Mouse (Mus musculus) urinary bladder, adult 2 months (tissue): ENCODE data around the gene Tcf12. TPM values are rescaled to one million over a fixed set of nuclear protein-coding genes. Genes with fewer than 3 reads are reported as not detected.

Experiments
- DNase-seq: peaks from one replicate; pipeline ENCODE4 v3.0.0; 2022; ENCODE audit warnings: low spot score
- polyA plus RNA-seq: library from polyadenylated mRNA; depleted of rRNA; stranded (reverse); fragments of >200 nt; gene quantifications from 2 replicates; pipeline ENCODE4 v1.2.3, GENCODE M21; 2012

Gene Tcf12
- polyA plus RNA-seq, 1 experiment = 61.3 TPM

GRCm38 (mm10) chr9:71982826-71983225 lies 128.8 kb downstream of the Tcf12 start:
- DNase-seq = no peak

GRCm38 (mm10) chr9:71981071-71981470 lies 130.6 kb downstream of the Tcf12 start:
- DNase-seq = no peak

DNA sequence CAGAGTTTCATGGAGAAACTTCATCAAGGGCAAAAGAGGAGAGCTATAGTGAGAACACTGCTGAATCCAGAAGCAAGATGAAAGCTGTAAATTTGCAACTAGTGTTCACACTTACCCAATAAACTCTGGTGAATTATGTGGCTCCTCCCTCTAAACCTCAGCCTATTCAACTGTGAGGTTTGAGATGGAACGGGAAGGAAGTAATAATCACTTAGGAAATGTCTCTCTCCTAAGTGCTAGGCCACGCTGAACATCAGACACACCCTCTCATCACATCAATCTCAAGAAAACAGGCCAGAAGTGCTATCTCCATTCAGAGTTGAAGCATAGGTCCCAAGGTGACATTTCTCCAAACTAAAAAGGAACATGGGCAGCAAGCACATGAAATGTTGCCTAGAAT lies 131.1 kb downstream of the Tcf12 start:
- no peak for DNase-seq

- DNase-seq = no peak
Observed at GRCm38 (mm10) chr9:71978886-71979285, 132.8 kb downstream of the Tcf12 start.

- no peak for DNase-seq
Observed at GRCm38 (mm10) chr9:71976034-71976433, 135.6 kb downstream of the Tcf12 start.

- no peak for DNase-seq
Observed at GRCm38 (mm10) chr9:71975141-71975540, 136.5 kb downstream of the Tcf12 start.

DNA sequence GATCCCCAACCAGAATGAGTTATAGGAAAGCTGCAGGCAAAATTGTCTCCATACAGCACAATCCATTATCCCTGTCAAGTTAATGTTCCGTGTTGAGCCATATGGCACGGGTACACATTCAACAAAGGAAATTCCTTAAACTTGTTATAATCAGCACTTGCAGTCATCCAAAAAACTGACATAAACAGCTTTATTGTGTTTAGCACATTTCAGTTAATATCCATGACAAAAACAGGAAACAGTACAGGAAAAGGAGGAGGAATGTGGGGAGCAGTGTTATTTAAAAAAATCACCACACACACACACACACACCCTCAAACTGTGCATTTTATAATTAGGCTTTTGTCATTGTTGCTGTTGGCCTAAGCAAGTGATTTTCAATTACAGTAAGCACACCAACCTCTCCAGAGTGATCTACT lies 137.1 kb downstream of the Tcf12 start:
- DNase-seq = no peak

- DNase-seq = no peak
Observed at GRCm38 (mm10) chr9:71964039-71964438, 147.6 kb downstream of the Tcf12 start.

- DNase-seq = no peak
Observed at GRCm38 (mm10) chr9:71960026-71960396, 151.7 kb downstream of the Tcf12 start.

DNA sequence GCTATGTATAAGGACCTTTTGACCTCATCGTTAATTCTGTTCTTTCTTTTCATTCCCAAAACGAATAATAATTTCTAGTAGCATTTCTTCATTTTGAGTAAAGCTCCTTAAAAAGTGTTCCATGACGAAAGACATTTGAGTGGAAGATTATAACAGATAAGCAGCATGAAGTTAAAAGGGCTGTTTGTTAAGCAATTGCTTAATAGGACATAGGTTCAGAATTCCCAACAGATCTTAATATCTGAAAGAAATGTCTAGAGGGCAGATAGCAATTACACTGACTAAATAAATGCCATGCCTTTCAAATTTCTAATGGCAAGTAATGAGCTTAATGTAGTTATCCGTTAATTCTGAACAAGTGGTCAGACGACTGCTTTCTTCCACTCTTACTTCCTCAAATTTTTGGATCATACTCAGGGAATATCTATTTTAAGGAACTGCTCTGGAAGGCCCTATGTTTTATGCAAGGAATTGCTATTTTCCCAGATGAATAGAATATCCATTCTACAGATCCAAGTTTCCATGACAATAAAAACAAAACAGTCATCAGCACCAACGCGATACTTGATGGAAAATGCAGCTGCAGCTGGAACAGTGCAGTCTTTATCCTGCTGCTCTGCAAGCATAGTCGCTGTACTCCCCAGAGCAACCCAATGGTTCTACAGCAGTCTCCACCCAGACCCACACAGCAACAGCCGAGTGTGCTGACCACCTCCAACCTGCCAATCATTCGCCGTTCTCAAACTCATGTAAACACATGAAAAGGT lies 152.2 kb downstream of the Tcf12 start:
- no peak for DNase-seq

DNA sequence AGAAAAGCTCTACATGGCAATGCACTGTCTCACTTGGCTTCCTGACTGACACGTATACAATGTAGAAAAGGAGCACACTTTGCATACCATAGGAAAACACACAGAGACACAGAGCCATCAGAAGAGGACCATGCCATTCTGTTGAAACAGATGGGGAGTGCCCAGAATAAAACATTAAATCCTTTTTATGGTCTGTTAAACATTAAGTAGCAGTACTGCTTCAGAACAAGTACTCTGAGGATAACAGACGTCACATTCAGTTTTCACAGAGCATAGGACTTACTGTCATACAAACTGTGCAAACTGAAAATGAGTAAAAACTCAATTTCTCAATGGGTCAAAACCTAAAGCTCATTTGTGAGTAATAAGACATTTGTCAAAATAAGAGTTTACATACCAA lies 158.5 kb downstream of the Tcf12 start:
- DNase-seq = no peak

- no peak for DNase-seq
Observed at GRCm38 (mm10) chr9:71952621-71953076, 159.0 kb downstream of the Tcf12 start.

GRCm38 (mm10) chr9:71951926-71952325 lies 159.7 kb downstream of the Tcf12 start:
- no peak for DNase-seq

GRCm38 (mm10) chr9:71951341-71951740 lies 160.3 kb downstream of the Tcf12 start:
- DNase-seq = no peak

DNA sequence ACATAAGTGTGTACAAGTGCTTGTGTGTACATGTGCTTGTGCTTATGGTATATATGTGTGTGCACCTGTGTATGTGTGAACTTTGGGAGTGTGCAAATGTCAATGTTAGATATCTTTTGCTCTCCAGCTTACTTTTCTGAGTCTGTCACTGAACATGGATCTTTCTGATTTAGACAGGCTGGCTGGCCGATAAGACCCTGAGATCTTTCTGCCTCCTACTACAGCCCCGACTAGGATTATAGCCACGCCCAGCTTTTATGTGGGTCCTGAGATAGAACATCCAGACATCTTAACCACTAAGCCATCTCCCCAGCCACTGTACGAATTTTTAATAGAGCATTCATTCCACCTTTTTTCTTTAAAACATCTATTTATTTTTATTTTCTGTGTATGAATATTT lies 166.9 kb downstream of the Tcf12 start:
- no peak for DNase-seq

GRCm38 (mm10) chr9:71942424-71942823 lies 169.2 kb downstream of the Tcf12 start:
- DNase-seq = no peak

DNA sequence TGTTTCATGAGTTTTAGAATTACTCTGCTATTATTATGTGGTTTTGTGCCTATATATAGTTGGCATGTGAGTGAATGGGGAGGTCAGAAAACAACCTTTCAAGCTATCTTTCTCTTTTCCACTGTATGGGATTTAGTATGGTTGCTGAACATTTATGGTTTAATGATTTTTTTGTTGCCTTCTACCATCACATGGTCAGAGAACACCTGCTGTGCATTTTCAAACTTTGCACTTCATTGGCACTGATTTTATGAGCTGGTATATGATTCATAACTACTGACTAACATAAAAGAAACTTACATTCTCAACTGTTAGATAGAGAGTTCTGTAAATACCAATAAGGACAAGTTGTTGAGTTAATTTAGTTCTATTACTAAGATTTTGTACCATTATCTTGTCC lies 171.7 kb downstream of the Tcf12 start:
- no peak for DNase-seq

DNA sequence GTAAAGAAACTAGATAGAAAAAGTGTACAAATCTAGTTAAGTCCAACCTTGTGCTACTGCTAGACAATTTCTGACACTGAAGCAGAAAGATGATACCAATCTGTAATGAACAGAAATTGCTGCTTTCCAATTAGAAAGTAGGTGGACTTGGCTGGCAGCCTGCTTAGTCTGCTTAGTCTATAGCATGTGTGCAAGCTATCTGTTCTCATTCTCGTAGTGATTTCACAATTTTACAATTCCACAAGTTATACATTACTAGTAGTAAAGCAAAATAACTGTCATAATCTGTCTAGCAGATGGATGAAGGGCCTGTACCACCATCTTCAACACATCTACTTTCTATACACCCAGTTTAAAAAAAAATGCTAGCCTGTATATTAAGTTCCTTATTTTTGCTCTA lies 175.5 kb downstream of the Tcf12 start:
- DNase-seq = no peak

DNA sequence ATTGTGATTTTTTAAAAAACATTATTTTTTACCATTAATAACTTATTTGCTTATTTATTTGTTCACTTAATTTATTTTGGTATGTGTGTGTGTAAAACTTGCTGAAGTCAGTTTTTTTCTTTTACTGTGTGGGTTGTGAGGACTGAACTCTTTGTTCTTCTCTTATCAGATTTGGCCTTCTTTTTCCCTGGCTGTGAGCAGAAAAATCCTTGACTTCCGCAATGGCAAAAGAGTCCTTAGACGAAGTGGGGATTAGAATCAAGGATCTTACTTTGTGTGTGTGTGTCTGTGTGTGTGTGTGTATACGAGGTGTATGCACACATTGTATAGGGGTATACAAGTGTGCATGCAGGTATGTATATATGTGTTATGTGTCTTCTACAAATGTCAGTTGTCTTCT lies 176.8 kb downstream of the Tcf12 start:
- no peak for DNase-seq

DNA sequence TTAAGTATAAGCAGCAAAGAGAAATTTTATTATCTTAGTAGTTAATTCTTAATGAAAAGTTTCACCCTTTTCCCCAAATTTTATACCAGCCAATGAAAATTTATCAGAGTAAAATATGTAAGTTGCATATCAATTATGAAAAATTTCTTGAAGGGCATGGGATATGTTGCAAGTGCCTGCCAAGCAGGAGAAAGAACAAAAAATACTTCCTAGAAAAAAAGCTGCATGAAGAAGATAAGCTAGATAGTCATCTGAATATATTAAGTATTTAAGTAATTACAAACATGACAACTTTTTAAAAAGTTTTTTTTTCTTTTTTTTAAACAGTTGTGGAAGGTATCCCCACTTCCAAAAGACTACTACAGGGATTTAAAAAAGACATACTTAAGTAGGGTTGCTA lies 179.7 kb downstream of the Tcf12 start:
- DNase-seq = no peak

DNA sequence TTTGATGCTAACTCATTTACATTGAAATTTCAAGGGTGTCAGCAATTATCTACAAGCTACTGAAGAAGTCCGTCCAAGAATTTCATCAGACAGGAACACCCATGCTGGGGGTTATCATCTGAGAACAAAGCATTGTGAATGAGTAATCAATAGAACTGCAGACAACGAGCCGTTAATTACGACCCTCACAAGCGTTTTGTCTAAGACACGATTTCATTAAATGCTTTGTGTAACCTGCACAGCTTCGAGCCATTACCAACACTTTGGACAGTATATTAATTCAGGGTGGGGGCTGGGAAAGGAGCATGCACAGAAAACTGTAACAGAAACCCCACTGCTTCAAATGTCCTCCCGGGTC lies 180.3 kb downstream of the Tcf12 start:
- no peak for DNase-seq

DNA sequence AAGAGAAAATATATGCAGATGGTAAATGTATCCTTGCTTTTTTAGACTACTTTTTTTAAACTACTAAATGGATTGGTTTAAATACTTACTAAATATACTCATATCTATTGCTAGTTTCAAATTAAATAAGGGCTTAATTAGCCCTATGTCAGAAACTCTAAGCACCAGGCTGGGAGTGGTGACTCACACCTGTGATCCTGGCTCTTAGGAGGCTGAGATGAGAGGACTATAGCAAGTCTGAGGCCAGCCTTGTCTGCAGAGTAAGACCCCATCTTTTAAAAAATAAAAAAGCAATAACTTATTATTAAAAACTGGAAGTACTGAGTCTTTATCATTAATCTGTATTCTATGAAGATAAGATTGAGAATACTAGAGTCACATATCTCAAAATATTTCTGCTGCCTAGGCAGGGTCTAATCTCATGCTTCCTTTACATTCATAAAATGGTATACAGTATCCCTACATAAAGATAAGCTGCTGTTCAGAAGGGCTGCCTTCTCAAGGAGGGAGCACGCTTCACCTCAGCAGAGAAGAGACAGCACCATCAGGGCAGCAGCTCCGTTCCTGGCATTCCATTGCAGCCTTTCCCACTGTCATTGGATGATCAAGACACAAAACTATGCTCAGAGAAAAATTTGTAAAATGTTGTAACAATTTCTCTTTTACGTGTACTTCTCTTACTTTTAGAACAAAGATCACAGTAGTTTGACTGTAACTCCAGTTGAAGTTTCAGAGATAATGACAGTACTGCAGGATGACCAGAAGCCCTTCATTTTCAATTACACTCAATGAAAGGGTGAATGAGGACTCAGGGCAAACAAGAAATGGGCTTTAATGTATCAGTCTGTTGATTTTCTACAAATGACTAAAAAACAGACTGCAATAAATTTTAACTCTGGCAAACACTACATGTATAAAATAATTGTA lies 181.0 kb downstream of the Tcf12 start:
- no peak for DNase-seq

GRCm38 (mm10) chr9:71916662-71916953 lies 195.1 kb downstream of the Tcf12 start:
- DNase-seq = no peak
